Comparison of ENCODE assay signal across 8 mouse cellular contexts in genomic region chr11:87426450-87427250, GRCm38 (mm10). TPM values are rescaled to one million over a fixed set of nuclear protein-coding genes. Genes with fewer than 3 reads are reported as not detected.
A peak's percentile ranks its signal among the peaks of the same experiment; 100 is the strongest.
DNase-seq lines count a peak whose midpoint lies in the region; ATAC-seq lines count a peak whose summit lies in the region.
"Not testable (repeated sequence)": the region's sequence is repeated elsewhere in the genome, so short reads cannot be mapped to it uniquely, and the experiment has no call there.

No protein-coding gene starts in this region.

- H3K27ac ChIP-seq in intestine, embryonic 16.5 days (ENCODE audit: low read length) = peak overlapping the region; percentile 26

- peak; percentile 90 for ATAC-seq in intestine, embryonic 16.5 days

- H3K9me3 ChIP-seq in intestine, embryonic 16.5 days (ENCODE audit: control insufficient read depth, low read length) = not testable (repeated sequence)

- under 1% methylated on average over 24 of the region's 24 CpGs for WGBS in intestine, embryonic 16.5 days

- peak overlapping the region; percentile 39 for H3K4me2 ChIP-seq in intestine, embryonic 16.5 days (ENCODE audit: low read depth, low read length)

- DNase-seq in adrenal gland, adult 8-10 months = peak; percentile 86
- DNase-seq in embryo, embryonic 9.5 days (ENCODE audit: extremely low spot score) = peak; percentile 91
- peak; percentile 50 to 82 for DNase-seq in gastrocnemius, postnatal 4 days (ENCODE audit: low spot score in 2 of 2)
- DNase-seq in left cerebral cortex, postnatal 25 days (ENCODE audit: low spot score in 2 of 2) = peak; percentile 74 to 93
- DNase-seq in mesoderm, embryonic 11.5 days (ENCODE audit: low read depth, low spot score) = peak; percentile 91
- DNase-seq in right cerebral cortex, postnatal 25 days = peak; percentile 76
- peak; percentile 77 for DNase-seq in urinary bladder, postnatal 4 days (ENCODE audit: low spot score in 2 of 2)

- not testable (repeated sequence) for H3K4me1 ChIP-seq in intestine, embryonic 16.5 days (ENCODE audit: control insufficient read depth, insufficient read depth, low read length)

- peak overlapping the region; percentile 41 for H3K4me3 ChIP-seq in intestine, embryonic 16.5 days (ENCODE audit: low read length)

- not testable (repeated sequence) for H3K27me3 ChIP-seq in intestine, embryonic 16.5 days (replicated peaks; ENCODE audit: control insufficient read depth, insufficient read depth, low read length)

- H3K9ac ChIP-seq in intestine, embryonic 16.5 days (ENCODE audit: low read depth, low read length) = peak overlapping the region; percentile 53

- not testable (repeated sequence) for H3K36me3 ChIP-seq in intestine, embryonic 16.5 days (ENCODE audit: control insufficient read depth, insufficient read depth, low read length)

- intact Hi-C loops in left cerebral cortex, postnatal 25 days (cut with DNase I) = loop anchor here (2.0 to 5.0 kb wide), 2 partner anchors 16 to 46 kb away; no protein-coding TSS in a partner anchor

RNA-seq across cellular contexts. Expression of gene Tex14, which starts 21.8 kb away (rescaled TPM):
- 1 to 10 TPM in 2 of 4 experiments, under 1 TPM in 2; 0.06 to 2.2 (median 1.1) TPM for total RNA-seq in adrenal gland, adult 8-10 months (2022)
- 1 to 10 TPM; 1.0 to 1.3 TPM for total RNA-seq in gastrocnemius, postnatal 4 days (2021)
- polyA plus RNA-seq in intestine, embryonic 16.5 days (2015; fragmentation: Nextera tagmentation; extraction: Ambion mirVana) = 0.53 and 0.70 TPM in 2 replicates
- total RNA-seq in left cerebral cortex, postnatal 25 days (2021) = under 1 TPM; 0.25 to 0.32 TPM

RNA-seq across cellular contexts. Expression of gene Rad51c, which starts 21.9 kb away (rescaled TPM):
- 1 to 10 TPM; 1.4 to 2.3 (median 1.8) TPM for total RNA-seq in adrenal gland, adult 8-10 months (2022)
- total RNA-seq in gastrocnemius, postnatal 4 days (2021) = 1 to 10 TPM; 3.9 to 4.6 TPM
- polyA plus RNA-seq in intestine, embryonic 16.5 days (2015; fragmentation: Nextera tagmentation; extraction: Ambion mirVana) = 4.7 and 5.3 TPM in 2 replicates
- total RNA-seq in left cerebral cortex, postnatal 25 days (2021) = 1 to 10 TPM; 4.1 TPM

Comparison
In these comparisons a context has a peak if more than half of its experiments do, and no peak if none do; other contexts are left out.
1. Peak in every context shown above with its lines: DNase-seq, ATAC-seq, H3K4me3 ChIP-seq and H3K27ac ChIP-seq.